Mouse (Mus musculus) skeletal muscle tissue, adult 2 months (tissue): ENCODE measurements around the gene Necab2.

Source experiments
- DNase-seq: peaks from one replicate; pipeline ENCODE4 v3.0.0-alpha.2; 2012; ENCODE audit warnings: low read depth, low spot score

The Necab2 gene

GRCm38 (mm10) chr8:119428350-119428740, 18.2 kb upstream of the Necab2 start:
- DNase-seq: no peak

- DNase-seq: no peak
These were observed 17.7 kb upstream of the Necab2 start for GRCm38 (mm10) chr8:119428766-119429327.

- no peak for DNase-seq
These were observed 17.0 kb upstream of the Necab2 start for GRCm38 (mm10) chr8:119429552-119429951.

- DNase-seq: no peak
These were observed 16.3 kb upstream of the Necab2 start for GRCm38 (mm10) chr8:119430250-119430649.

- no peak for DNase-seq
These were observed 15.8 kb upstream of the Necab2 start for GRCm38 (mm10) chr8:119430690-119431089.

- no peak for DNase-seq
These were observed 14.1 kb upstream of the Necab2 start for GRCm38 (mm10) chr8:119432372-119432771.

- no peak for DNase-seq
These were observed 12.8 kb upstream of the Necab2 start, which contains the start of gene Osgin1 for GRCm38 (mm10) chr8:119433582-119434174. Gene Osgin1, plus strand, starts transcription at chr8:119434124.

- no peak for DNase-seq
These were observed 11.9 kb upstream of the Necab2 start for GRCm38 (mm10) chr8:119434569-119434968.

- DNase-seq: no peak
These were observed 11.0 kb upstream of the Necab2 start for GRCm38 (mm10) chr8:119435527-119435926.

- no peak for DNase-seq
These were observed 10.2 kb upstream of the Necab2 start for GRCm38 (mm10) chr8:119436331-119436730.

- peak; percentile 92 for DNase-seq
These were observed 9.6 kb upstream of the Necab2 start for GRCm38 (mm10) chr8:119436933-119437332.

- DNase-seq: no peak
These were observed 9.0 kb upstream of the Necab2 start for GRCm38 (mm10) chr8:119437506-119437905.

- no peak for DNase-seq
These were observed 7.6 kb upstream of the Necab2 start for GRCm38 (mm10) chr8:119438876-119439275.

GRCm38 (mm10) chr8:119439424-119439823, 7.1 kb upstream of the Necab2 start:
- no peak for DNase-seq

GRCm38 (mm10) chr8:119439893-119440249, 6.6 kb upstream of the Necab2 start:
- DNase-seq: peak; percentile 38

GRCm38 (mm10) chr8:119440250-119440951, 6.1 kb upstream of the Necab2 start:
- DNase-seq: peak; percentile 92

- DNase-seq: no peak
These were observed 5.6 kb upstream of the Necab2 start for GRCm38 (mm10) chr8:119440952-119441270.

GRCm38 (mm10) chr8:119442013-119442412, 4.5 kb upstream of the Necab2 start:
- no peak for DNase-seq

GRCm38 (mm10) chr8:119442970-119443369, 3.5 kb upstream of the Necab2 start:
- DNase-seq: no peak

- no peak for DNase-seq
These were observed 666 bp downstream of the Necab2 start for GRCm38 (mm10) chr8:119446990-119447780.

GRCm38 (mm10) chr8:119447781-119448170, 1.3 kb downstream of the Necab2 start:
- no peak for DNase-seq

GRCm38 (mm10) chr8:119449627-119450026, 3.1 kb downstream of the Necab2 start:
- no peak for DNase-seq
